Mouse (Mus musculus): Measurements from ENCODE around the gene Lypd6.

The Lypd6 gene

DNA sequence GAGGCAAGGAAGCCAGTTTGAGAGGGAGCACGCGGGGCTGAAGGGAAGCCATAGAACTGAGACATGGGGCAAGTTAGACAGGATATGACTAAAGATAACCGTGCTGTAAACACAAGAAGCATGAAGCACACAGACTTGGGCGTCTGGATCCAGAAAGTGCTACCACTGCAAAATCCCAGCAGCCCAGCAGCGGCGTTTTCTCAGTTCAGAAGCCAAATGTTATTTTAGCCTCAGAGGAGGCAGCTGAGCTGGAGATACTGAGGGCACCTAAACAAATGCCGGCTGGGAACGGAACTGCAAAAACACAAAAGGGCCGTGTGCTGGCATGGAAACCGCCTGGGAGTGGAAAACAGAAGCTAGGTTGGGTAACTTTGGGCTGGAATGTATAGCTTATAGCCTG is 43.9 kb downstream of the Lypd6 start:
- DNase-seq (ENCODE audit: low read depth) = no peak

DNA sequence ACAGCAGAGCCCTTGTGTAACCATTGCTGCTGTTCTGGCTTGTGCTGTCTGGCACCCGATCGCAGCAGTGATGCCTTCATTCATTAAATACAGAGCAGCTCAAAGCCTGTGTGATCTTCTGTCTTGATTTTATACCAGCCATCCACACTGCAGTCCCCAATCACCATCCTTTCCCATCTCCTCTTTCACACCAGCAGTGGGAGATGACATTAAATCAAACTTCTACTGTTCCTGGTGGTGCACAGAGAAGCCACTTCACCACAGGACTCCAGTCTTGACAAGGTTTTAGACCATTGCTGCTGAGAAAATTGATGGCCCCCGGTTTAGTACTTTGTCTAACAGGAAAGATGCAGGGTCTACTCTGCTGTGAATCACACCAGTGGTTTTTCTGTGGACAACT is 44.9 kb downstream of the Lypd6 start:
- no peak for DNase-seq (ENCODE audit: low read depth)

- no peak for DNase-seq (ENCODE audit: low read depth)
Observed at GRCm38 (mm10) chr2:50111609-50112008, 45.4 kb downstream of the Lypd6 start.

DNA sequence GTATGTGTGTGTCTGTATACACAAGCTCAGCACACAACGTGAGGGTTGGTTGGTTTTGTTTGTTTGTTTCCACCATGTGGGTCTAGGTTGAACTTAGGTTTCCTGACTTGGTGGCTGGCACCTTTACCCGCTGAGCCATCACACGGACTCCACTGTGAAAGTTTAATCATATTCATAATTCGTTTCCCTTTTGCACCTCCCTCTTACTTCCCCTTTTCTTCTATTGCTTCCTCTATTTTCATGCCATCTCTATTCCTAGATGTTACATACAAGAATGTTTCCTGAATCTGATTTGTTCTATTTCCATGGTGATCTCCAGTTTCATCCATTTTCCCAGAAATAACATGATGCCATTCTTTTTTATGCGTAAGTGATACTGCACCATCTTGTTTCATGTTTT is 46.2 kb downstream of the Lypd6 start:
- DNase-seq (ENCODE audit: low read depth) = no peak

DNA sequence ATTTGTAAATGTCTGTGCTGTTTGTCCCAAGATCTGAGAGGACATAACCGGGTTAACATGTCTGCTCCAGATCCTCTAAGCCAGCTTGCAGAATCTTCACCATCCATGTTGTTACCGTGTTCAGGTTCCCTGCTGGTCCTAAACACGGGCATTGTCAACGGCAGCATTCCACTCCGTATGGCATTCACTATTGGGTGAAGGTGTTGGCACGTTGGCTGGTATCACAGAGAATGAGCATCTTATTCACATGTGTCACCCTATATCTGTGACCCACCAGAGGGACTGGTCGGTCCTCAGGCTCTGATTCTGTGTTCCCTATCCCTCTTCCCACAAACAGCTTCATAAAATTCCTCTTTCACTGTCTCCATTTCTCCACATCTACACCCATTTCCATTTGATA is 52.9 kb downstream of the Lypd6 start:
- DNase-seq (ENCODE audit: low read depth) = no peak

DNA sequence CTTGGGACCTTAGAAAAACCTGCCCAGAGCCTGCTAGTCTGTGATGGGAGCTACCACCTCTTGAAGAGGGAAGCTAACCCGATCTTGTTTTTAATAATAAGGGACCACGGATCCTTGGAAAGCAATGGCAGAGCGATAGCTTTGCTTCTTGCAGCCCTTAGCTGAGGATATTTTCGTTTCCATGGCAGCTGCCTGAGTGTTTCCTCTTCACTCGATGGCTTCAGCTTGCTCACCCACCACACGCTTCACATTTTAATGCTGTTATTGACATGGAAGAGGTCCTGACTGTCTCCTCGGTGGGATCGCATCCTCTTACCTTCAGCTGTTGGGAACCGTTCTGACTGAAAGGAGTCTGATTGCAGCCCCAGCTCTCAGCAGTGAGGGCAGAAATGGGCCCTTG is 54.6 kb downstream of the Lypd6 start:
- no peak for DNase-seq (ENCODE audit: low read depth)

- no peak for DNase-seq (ENCODE audit: low read depth)
Observed at GRCm38 (mm10) chr2:50123376-50123775, 57.1 kb downstream of the Lypd6 start.

- DNase-seq (ENCODE audit: low read depth) = no peak
Observed at GRCm38 (mm10) chr2:50127513-50128175, 61.4 kb downstream of the Lypd6 start.

GRCm38 (mm10) chr2:50128322-50129277 is 62.4 kb downstream of the Lypd6 start:
- DNase-seq (ENCODE audit: low read depth) = no peak

- no peak for DNase-seq (ENCODE audit: low read depth)
Observed at GRCm38 (mm10) chr2:50130674-50131073, 64.4 kb downstream of the Lypd6 start.

DNA sequence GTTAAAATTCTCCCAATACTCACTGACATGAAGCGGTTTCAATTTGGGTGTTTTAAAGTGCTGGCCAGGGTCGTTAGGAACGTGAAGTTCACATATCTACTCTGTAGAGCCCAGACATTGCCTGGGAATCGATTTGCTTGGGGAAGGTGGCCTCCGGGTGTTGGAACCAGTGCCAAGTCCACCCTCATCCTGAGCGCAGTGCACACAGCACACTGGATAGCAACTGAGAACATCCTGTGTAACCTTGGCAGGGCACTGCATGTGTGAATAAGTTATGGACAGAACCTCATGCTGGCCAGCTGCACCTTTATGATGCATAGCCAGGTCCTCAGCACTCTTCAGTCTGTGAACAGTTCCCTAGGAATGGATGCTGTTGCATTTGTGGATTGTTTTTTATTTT is 77.4 kb downstream of the Lypd6 start:
- DNase-seq (ENCODE audit: low read depth) = no peak

DNA sequence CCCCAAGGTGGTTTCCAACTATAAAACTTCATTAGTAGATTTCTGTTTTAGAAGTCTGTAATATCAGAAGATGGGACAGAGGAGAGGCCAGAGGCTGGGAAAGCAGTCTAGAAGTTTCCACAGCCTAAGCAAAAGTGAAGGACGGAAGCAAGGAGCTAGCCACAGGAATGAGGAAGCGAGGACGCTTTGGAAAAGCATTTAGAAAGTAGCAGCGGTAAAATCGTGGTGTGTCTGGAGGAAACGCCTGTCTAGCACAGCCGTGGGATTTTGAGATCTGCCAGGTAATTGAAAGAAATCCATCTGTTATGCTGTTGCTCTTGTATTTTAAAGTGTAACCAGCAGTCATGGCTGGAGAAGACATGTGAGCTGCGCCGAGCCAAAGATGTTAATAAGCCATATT is 81.1 kb downstream of the Lypd6 start:
- no peak for DNase-seq (ENCODE audit: low read depth)

DNA sequence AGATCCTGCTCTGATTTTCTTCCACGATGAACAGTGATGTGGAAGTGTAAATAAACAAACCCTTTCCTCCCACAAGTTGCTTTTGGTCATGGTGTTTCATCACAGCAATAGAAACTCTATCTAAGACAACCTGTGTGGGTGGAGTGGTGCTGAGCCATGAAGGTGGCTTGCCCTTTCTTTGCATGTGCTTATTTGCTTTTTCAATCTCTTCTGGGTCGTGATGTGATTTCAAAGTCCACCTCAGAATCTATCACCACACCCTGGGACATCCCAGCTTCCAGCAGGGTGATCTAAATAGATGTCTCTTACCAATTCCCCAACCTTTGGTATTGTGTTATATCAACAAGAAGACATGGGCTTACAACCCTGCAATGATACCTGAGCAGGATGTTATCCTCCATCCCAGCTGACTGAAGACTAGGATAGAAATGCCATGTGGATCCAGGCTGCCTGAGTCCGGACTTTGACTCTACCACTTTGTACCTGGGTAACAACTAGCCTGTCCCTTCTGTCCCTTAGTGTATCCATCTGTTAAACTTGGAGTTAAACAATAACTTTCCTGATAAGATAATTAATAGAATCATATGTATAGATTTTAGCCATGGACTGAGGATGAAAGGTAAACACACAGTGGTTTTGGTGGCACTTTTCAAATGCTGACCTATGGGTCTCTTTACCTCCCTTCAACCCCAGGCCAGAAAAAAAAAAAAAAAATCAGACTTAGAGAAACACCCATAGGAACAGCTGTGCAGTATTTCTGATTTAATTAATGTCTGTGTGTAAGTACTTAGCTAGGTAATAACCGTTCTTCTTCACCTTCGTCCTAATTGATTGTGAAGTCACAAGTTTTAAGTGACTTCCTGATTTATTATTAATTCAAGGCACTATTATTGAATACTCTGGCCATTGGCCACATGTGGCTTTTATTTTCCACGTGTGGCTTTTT is 83.3 kb downstream of the Lypd6 start:
- DNase-seq (ENCODE audit: low read depth) = no peak

GRCm38 (mm10) chr2:50150203-50150590 is 84.0 kb downstream of the Lypd6 start:
- DNase-seq (ENCODE audit: low read depth) = no peak

- DNase-seq (ENCODE audit: low read depth) = no peak
Observed at GRCm38 (mm10) chr2:50150816-50151215, 84.6 kb downstream of the Lypd6 start.

DNA sequence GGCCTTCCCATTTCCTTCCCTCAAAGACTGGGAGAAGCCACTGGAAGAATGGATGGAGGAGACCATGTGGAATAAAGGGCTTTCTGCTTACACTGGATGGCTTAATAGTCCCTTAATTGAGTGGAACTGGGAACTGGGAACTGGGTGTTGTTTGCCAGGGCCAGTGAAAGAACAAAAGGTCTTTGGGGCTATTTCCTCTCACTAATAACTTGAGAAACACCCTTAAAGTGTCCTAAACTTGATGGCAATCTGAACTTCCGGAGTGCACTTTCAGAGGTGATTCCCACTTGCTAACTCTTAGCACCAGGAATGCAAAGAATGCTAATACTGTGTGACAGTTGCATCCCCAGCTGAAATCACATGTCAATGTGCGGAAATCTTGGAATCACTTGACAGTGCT is 85.2 kb downstream of the Lypd6 start:
- DNase-seq (ENCODE audit: low read depth) = no peak

GRCm38 (mm10) chr2:50151879-50152278 is 85.7 kb downstream of the Lypd6 start:
- no peak for DNase-seq (ENCODE audit: low read depth)

GRCm38 (mm10) chr2:50156009-50156408 is 89.8 kb downstream of the Lypd6 start:
- DNase-seq (ENCODE audit: low read depth) = no peak

DNA sequence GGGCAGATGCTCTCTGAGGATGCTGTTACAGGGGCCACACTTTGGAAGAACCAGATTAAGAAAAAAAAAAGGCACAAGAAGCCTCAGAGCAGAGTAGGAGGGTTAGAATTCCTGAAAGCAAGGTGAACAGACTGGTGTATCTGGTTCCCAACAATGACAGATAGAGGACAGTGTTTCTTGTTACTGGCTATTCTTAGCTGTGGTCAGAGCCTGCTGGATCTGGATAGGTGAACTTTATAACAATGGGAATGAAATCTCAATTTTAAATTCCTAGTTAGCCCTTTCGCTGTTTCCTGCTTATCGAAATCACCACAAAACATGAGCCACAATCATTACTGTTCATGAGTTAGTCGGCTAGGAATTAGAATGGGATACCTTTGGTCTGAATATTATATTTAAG is 93.8 kb downstream of the Lypd6 start:
- DNase-seq (ENCODE audit: low read depth) = no peak

- DNase-seq (ENCODE audit: low read depth) = no peak
Observed at GRCm38 (mm10) chr2:50163608-50164007, 97.4 kb downstream of the Lypd6 start.

DNA sequence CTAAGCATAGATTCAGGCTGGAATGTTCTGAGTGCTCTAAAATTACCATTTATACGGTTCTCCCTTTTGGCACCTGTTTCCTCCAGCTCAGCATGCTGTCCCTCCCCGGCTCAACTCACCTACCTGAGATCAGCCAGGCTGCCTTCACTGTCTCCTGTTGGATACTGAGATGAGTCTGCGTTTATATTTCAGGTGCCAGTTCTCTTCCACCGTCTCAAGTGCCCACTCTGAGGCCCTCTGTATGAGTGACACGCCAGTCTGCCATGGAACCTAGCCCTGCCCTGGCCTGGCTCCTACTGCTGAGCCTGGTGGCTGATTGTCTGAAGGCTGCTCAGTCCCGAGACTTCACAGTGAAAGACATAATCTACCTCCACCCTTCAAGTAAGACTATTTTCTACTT is 99.0 kb downstream of the Lypd6 start:
- DNase-seq (ENCODE audit: low read depth) = no peak

- no peak for DNase-seq (ENCODE audit: low read depth)
Observed at GRCm38 (mm10) chr2:50166082-50166481, 99.9 kb downstream of the Lypd6 start.
